Mouse (Mus musculus) thymus, postnatal 36 days (tissue): ENCODE results near the gene Usp34.
"Not testable (repeated sequence)": the region's sequence is repeated elsewhere in the genome, so short reads cannot be mapped to it uniquely, and the experiment has no call there.

Experiments used
- DNase-seq, 2 experiments: peaks; one replicate each; pipeline ENCODE4 v3.0.0; 2022; ENCODE audit warnings: mixed read lengths in 2 of 2

Usp34 gene

DNA sequence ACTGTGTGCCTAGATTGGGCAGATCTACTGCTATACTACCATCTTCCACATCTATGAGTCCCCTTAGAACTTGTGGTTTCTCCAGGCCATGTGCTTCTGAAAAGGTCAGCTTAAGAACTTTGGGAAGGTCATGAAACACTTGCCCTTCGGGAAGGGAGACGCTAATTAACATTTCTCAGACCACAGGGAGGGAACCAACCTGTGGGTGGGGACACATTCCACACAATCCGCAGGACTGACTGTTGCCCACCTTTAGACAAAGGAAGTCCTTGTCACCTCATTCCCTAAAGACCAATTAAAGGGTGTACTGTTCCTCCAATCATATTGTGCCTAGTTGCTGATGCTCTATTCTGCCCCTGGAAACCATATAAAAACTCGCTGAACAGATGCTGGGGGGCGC is 198.1 kb downstream of the Usp34 start:
- DNase-seq: not testable (repeated sequence)

GRCm38 (mm10) chr11:23514785-23515184 is 208.1 kb downstream of the Usp34 start:
- DNase-seq: not testable (repeated sequence)

DNA sequence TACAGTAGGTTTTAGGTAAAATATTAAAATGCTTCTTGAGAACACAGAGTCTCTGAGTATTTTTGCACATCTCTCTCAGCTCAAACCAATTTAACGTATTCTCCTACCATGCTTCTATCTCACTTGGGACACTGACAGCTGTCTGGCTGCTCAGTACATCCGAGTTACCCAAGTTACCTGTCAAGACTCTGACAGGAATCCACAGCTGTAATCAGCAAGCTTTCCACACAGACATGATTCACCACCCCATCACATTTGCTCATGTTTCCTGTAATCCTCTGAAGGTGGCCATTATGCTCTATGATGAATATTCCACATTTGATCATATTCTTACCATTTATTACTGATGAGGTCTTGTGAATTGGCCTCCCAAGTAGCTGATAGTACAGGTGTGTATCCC is 208.6 kb downstream of the Usp34 start:
- no peak for DNase-seq

DNA sequence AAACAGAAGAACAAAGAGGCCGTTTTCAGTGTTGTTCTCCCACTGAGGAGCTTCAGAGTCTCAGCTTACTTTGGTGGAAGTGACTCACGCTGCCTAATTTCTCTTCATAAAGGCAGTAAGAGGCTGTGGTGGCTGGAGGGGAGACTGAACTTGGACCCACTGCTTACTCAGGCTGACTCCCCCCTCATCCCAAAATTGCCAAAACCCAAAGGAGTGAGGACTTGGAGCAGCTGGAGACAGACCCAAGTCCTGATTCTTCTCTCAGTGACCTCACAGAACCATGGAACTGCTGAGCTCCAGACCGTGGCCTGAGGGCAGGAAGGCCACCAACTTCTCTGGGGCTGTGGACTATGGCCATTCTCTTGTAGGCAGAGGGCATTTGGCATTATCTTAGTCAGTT is 212.3 kb downstream of the Usp34 start:
- no peak for DNase-seq

GRCm38 (mm10) chr11:23520473-23521205 is 213.9 kb downstream of the Usp34 start, which contains the start of gene 1700093K21Rik:
Gene 1700093K21Rik (minus strand): TSS chr11:23521155.
- no peak for DNase-seq

DNA sequence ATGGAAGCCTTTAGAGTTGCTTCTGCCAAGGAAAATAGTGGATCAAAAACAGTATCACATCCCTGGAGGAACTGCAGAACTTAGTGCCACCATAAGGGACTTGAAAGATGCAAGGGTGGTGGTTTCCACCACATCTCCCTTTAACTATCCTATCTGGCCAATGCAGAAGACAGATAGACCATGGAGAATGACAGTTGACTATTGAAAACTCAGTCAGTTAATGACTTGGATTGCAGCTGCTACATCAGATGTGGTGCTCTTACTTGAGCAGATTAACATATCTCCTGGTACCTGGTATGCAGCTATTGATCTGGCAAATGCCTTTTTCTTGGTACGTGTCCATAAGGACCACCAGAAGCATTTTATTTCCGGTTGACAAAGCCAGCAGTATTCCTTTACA is 230.8 kb downstream of the Usp34 start:
- no peak for DNase-seq
